21 mouse cellular contexts compared by ENCODE assay signal in the genomic region with DNA sequence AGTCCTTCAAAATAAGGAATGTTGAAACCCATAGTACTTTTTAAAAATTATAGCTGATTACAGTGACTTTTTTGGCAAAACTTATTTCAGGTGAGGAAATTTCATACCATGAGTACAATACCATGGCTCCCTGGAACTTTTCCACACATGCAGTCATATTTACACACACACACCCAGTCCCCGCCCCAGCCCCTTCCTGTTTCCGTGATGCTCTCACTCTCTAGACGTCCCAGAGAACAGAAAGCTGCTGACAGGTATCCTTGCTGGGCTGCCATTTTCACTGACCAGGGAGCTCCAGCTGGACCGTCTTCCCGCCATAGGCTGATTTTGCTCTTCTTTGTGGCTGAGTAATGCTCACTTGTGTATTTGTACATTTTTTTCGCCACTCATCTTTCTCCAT.
DNase-seq lines count a peak whose midpoint lies in the region; ATAC-seq and TF ChIP-seq lines count a peak whose summit lies in the region.
"Had no signal": no experiment of that assay in that cellular context is flagged by ENCODE, and none has a peak within 500 bp of the region (broad histone marks: within the 10 kb centered on the region; RNA-seq: fewer than 3 reads in every experiment).

No protein-coding gene starts in this region.

- no peaks in the 10 kb centered on the region for H3K27me3 ChIP-seq in heart, embryonic 11.5 days (ENCODE audit: control insufficient read depth, insufficient read depth, low read length)
- H3K27me3 ChIP-seq in lung, postnatal 0 days (replicated peaks; ENCODE audit: insufficient read depth, low read length) = no peaks in the 10 kb centered on the region
- no peaks in the 10 kb centered on the region for H3K27me3 ChIP-seq in stomach, postnatal 0 days (ENCODE audit: control insufficient read depth, insufficient read depth, low read length)
- H3K27me3 ChIP-seq: embryonic facial prominence, embryonic 12.5 days; forebrain, embryonic 13.5 days; forebrain, embryonic 15.5 days had no signal

- TF ChIP-seq POLR2A in lung, adult 2 months (IDR thresholded peaks at IDR 0.05; ENCODE audit: borderline replicate concordance, extremely low read depth, low read depth, low read length) = no peak

- no peak for TF ChIP-seq EP300 in lung, postnatal 0 days (IDR thresholded peaks at IDR 0.05)
- TF ChIP-seq EP300 in stomach, postnatal 0 days (optimal IDR thresholded peaks at IDR 0.05) = no peak

- TF ChIP-seq CTCF in lung, postnatal 0 days (IDR thresholded peaks at IDR 0.05) = no peak
- no peak for TF ChIP-seq CTCF in lung, adult 2 months (IDR thresholded peaks at IDR 0.05; ENCODE audit: insufficient read depth, low read length)
- TF ChIP-seq CTCF in stomach, postnatal 0 days (IDR thresholded peaks at IDR 0.05; ENCODE audit: low read depth) = no peak

- no peak overlapping the region for H3K4me2 ChIP-seq in heart, embryonic 11.5 days
- H3K4me2 ChIP-seq in lung, postnatal 0 days (replicated peaks; ENCODE audit: low read depth, low read length) = no peak overlapping the region
- H3K4me2 ChIP-seq in stomach, postnatal 0 days (replicated peaks; ENCODE audit: low read depth) = no peak overlapping the region
- H3K4me2 ChIP-seq: embryonic facial prominence, embryonic 12.5 days; forebrain, embryonic 13.5 days; forebrain, embryonic 15.5 days had no signal

- H3K4me1 ChIP-seq in heart, embryonic 11.5 days (ENCODE audit: control insufficient read depth, insufficient read depth, low read length) = no peaks in the 10 kb centered on the region
- H3K4me1 ChIP-seq in lung, postnatal 0 days (ENCODE audit: insufficient read depth, low read depth, low read length) = no peaks in the 10 kb centered on the region
- no peaks in the 10 kb centered on the region; the same call in 1 of the 2 replicates for H3K4me1 ChIP-seq in lung, adult 2 months (ENCODE audit: control insufficient read depth, insufficient read depth, low read length)
- H3K4me1 ChIP-seq in stomach, postnatal 0 days (replicated peaks; ENCODE audit: control insufficient read depth, insufficient read depth) = no peaks in the 10 kb centered on the region
- H3K4me1 ChIP-seq: embryonic facial prominence, embryonic 10.5 days; embryonic facial prominence, embryonic 12.5 days; forebrain, embryonic 13.5 days; forebrain, embryonic 15.5 days had no signal

- ATAC-seq in heart, embryonic 11.5 days (replicated peaks; ENCODE audit: insufficient number of reproducible peaks, low FRiP score, low TSS enrichment) = no peak
- no peak for ATAC-seq in lung, postnatal 0 days
- ATAC-seq in stomach, postnatal 0 days (ENCODE audit: low FRiP score, low TSS enrichment) = 0 out of 2 replicates have a peak, but pooled peaks have one; percentile 61
- ATAC-seq: forebrain, embryonic 13.5 days; forebrain, embryonic 15.5 days had no signal

- no peak overlapping the region for H3K9ac ChIP-seq in heart, embryonic 11.5 days (ENCODE audit: low read depth, low read length)
- no peak overlapping the region for H3K9ac ChIP-seq in lung, postnatal 0 days (replicated peaks; ENCODE audit: low read depth)
- no peak overlapping the region for H3K9ac ChIP-seq in stomach, postnatal 0 days (ENCODE audit: low read length)
- H3K9ac ChIP-seq: embryonic facial prominence, embryonic 12.5 days; forebrain, embryonic 13.5 days; forebrain, embryonic 15.5 days had no signal

- WGBS in heart, embryonic 11.5 days (ENCODE audit: insufficient replicate concordance) = 68% methylated on average over 6 of the region's 6 CpGs
- 72% methylated on average over 6 of the region's 6 CpGs for WGBS in lung, postnatal 0 days
- WGBS in lung, adult 2 months = 65% methylated on average over 6 of the region's 6 CpGs
- WGBS in stomach, postnatal 0 days = 73% methylated on average over 6 of the region's 6 CpGs

- H3K36me3 ChIP-seq in heart, embryonic 11.5 days (ENCODE audit: control insufficient read depth, insufficient read depth, low read length) = peaks cover 46% of the 10 kb centered on the region
- peaks cover 58% of the 10 kb centered on the region for H3K36me3 ChIP-seq in lung, postnatal 0 days (ENCODE audit: insufficient read depth, low read length)
- H3K36me3 ChIP-seq in stomach, postnatal 0 days (ENCODE audit: control insufficient read depth, insufficient read depth, low read length) = peaks cover 14% of the 10 kb centered on the region
- H3K36me3 ChIP-seq: forebrain, embryonic 15.5 days had no signal

- H3K9me3 ChIP-seq in heart, embryonic 11.5 days (replicated peaks; ENCODE audit: control insufficient read depth, low read length) = no peaks in the 10 kb centered on the region
- H3K9me3 ChIP-seq in lung, postnatal 0 days (ENCODE audit: low read length) = no peaks in the 10 kb centered on the region
- no peaks in the 10 kb centered on the region for H3K9me3 ChIP-seq in stomach, postnatal 0 days (ENCODE audit: control insufficient read depth, low read length)
- H3K9me3 ChIP-seq: embryonic facial prominence, embryonic 10.5 days; embryonic facial prominence, embryonic 12.5 days; forebrain, embryonic 13.5 days; forebrain, embryonic 15.5 days had no signal

- DNase-seq in heart, adult 11 months = peak; percentile 89
- peak; percentile 27 for DNase-seq in lung, postnatal 0 days (ENCODE audit: low spot score)
- DNase-seq in lung, postnatal 4 days = no peak
- DNase-seq in lung, postnatal 25 days (ENCODE audit: low spot score) = peak; percentile 26
- DNase-seq in lung, adult 2 months = no peak
- DNase-seq in stomach, postnatal 0 days (ENCODE audit: low spot score) = peak; percentile 52
- DNase-seq in embryo, embryonic 10.5 days (ENCODE audit: low spot score) = no peak
- DNase-seq: adrenal gland, adult 2 months; adrenal gland, postnatal 10 days; adrenal gland, postnatal 25 days; cerebellum, adult 11 months; cerebellum, adult 18-20 months; cerebellum, adult 8-10 months; cerebellum, adult 9-11 months; cerebellum, postnatal 14 days; cerebellum, postnatal 36 days had no signal

- H3K27ac ChIP-seq in heart, embryonic 11.5 days (ENCODE audit: low read depth, low read length) = no peak overlapping the region
- H3K27ac ChIP-seq in lung, postnatal 0 days (ENCODE audit: low read length) = no peak overlapping the region
- no peak overlapping the region for H3K27ac ChIP-seq in stomach, postnatal 0 days (replicated peaks)
- H3K27ac ChIP-seq: embryonic facial prominence, embryonic 10.5 days; embryonic facial prominence, embryonic 12.5 days; forebrain, embryonic 13.5 days; forebrain, embryonic 15.5 days had no signal

- H3K4me3 ChIP-seq in heart, embryonic 11.5 days (ENCODE audit: low read depth, low read length) = no peak overlapping the region
- no peak overlapping the region for H3K4me3 ChIP-seq in lung, postnatal 0 days (ENCODE audit: low read depth, low read length)
- no peak overlapping the region for H3K4me3 ChIP-seq in lung, adult 2 months (replicated peaks; ENCODE audit: extremely low read depth, low read depth, low read length)
- no peak overlapping the region for H3K4me3 ChIP-seq in stomach, postnatal 0 days (ENCODE audit: low read depth, low read length)
- H3K4me3 ChIP-seq: embryonic facial prominence, embryonic 10.5 days; embryonic facial prominence, embryonic 12.5 days; forebrain, embryonic 13.5 days; forebrain, embryonic 15.5 days had no signal

Comparison
In these comparisons a context has a peak if more than half of its experiments do, and no peak if none do; other contexts are left out.
1. DNase-seq: peak in heart, adult 11 months (single experiment), lung, postnatal 0 days (single experiment), lung, postnatal 25 days (single experiment) and stomach, postnatal 0 days (single experiment); none in lung, postnatal 4 days (0 of 2), lung, adult 2 months (single experiment) and embryo, embryonic 10.5 days (single experiment).